In genomic region chr6:94308498-94308897, GRCm38 (mm10) we compare ENCODE assay signal across 15 mouse cellular contexts. TPM values are rescaled to one million over a fixed set of nuclear protein-coding genes. Genes with fewer than 3 reads are reported as not detected.
DNase-seq lines count a peak whose midpoint lies in the region; ATAC-seq and TF ChIP-seq lines count a peak whose summit lies in the region.
"Had no signal": no experiment of that assay in that cellular context is flagged by ENCODE, and none has a peak within 500 bp of the region (broad histone marks: within the 10 kb centered on the region; RNA-seq: fewer than 3 reads in every experiment).

No protein-coding gene starts in this region.

- ATAC-seq in cerebellum, adult (ENCODE audit: insufficient number of reproducible peaks, low FRiP score, low TSS enrichment) = no peak
- ATAC-seq in heart, postnatal 0 days (ENCODE audit: insufficient read depth, low read depth) = no peak
- ATAC-seq in midbrain, embryonic 13.5 days = peak; percentile 40; the same call in 1 of the 2 replicates
- ATAC-seq in midbrain, embryonic 11.5 days (ENCODE audit: low FRiP score) = no peak
- ATAC-seq in hindbrain, postnatal 0 days = peak; percentile 29; the same call in 1 of the 2 replicates
- ATAC-seq: liver, postnatal 0 days had no signal

- 29% methylated on average over 7 of the region's 7 CpGs for WGBS in heart, postnatal 0 days
- 25% methylated on average over 7 of the region's 7 CpGs for WGBS in midbrain, embryonic 13.5 days
- 42% methylated on average over 7 of the region's 7 CpGs for WGBS in midbrain, embryonic 11.5 days
- WGBS in hindbrain, postnatal 0 days = 24% methylated on average over 7 of the region's 7 CpGs

- no peak overlapping the region for H3K27ac ChIP-seq in heart, postnatal 0 days (ENCODE audit: low read depth)
- 0 out of 2 replicates have a peak overlapping the region, but pooled peaks have one; percentile 53 for H3K27ac ChIP-seq in midbrain, embryonic 13.5 days
- no peak overlapping the region for H3K27ac ChIP-seq in midbrain, embryonic 11.5 days (ENCODE audit: low read depth, low read length)
- H3K27ac ChIP-seq in hindbrain, postnatal 0 days = no peak overlapping the region
- H3K27ac ChIP-seq: limb, embryonic 12.5 days; neural tube, embryonic 12.5 days had no signal

- H3K4me1 ChIP-seq in heart, postnatal 0 days (ENCODE audit: control insufficient read depth, insufficient read depth) = peaks cover 10% of the 10 kb centered on the region
- peaks cover 5% of the 10 kb centered on the region; the same call in 1 of the 2 replicates for H3K4me1 ChIP-seq in midbrain, embryonic 13.5 days (replicated peaks)
- H3K4me1 ChIP-seq in midbrain, embryonic 11.5 days (ENCODE audit: control insufficient read depth, insufficient read depth, low read length) = no peaks in the 10 kb centered on the region
- no peaks in the 10 kb centered on the region for H3K4me1 ChIP-seq in hindbrain, postnatal 0 days (ENCODE audit: insufficient read depth, low read length)
- H3K4me1 ChIP-seq: neural tube, embryonic 12.5 days had no signal

- no peak for TF ChIP-seq CTCF in heart, postnatal 0 days (IDR thresholded peaks at IDR 0.05; ENCODE audit: low read depth)
- TF ChIP-seq CTCF in hindbrain, postnatal 0 days (IDR thresholded peaks at IDR 0.05; ENCODE audit: low read depth) = no peak

- 0 out of 2 replicates have a peak, but pooled peaks cover 3% of the 10 kb centered on the region for H3K9me3 ChIP-seq in heart, postnatal 0 days (replicated peaks; ENCODE audit: control insufficient read depth, low read length)
- no peaks in the 10 kb centered on the region for H3K9me3 ChIP-seq in midbrain, embryonic 13.5 days
- H3K9me3 ChIP-seq in midbrain, embryonic 11.5 days (ENCODE audit: control insufficient read depth, low read length) = no peaks in the 10 kb centered on the region
- no peaks in the 10 kb centered on the region for H3K9me3 ChIP-seq in hindbrain, postnatal 0 days (ENCODE audit: low read length)
- H3K9me3 ChIP-seq: neural tube, embryonic 12.5 days had no signal

- no peak for TF ChIP-seq EP300 in heart, postnatal 0 days (IDR thresholded peaks at IDR 0.05; ENCODE audit: low read depth)

- H3K27me3 ChIP-seq in heart, postnatal 0 days (ENCODE audit: control insufficient read depth, insufficient read depth, low read length) = no peaks in the 10 kb centered on the region
- H3K27me3 ChIP-seq in midbrain, embryonic 13.5 days = no peaks in the 10 kb centered on the region
- no peaks in the 10 kb centered on the region for H3K27me3 ChIP-seq in midbrain, embryonic 11.5 days (ENCODE audit: control insufficient read depth, insufficient read depth, low read length)
- H3K27me3 ChIP-seq in hindbrain, postnatal 0 days (ENCODE audit: insufficient read depth, low read length) = no peaks in the 10 kb centered on the region
- H3K27me3 ChIP-seq: limb, embryonic 12.5 days; neural tube, embryonic 12.5 days had no signal

- no peak overlapping the region for H3K9ac ChIP-seq in heart, postnatal 0 days (replicated peaks; ENCODE audit: low read depth, low read length)
- no peak overlapping the region for H3K9ac ChIP-seq in midbrain, embryonic 13.5 days (replicated peaks)
- no peak overlapping the region for H3K9ac ChIP-seq in midbrain, embryonic 11.5 days (ENCODE audit: low read length)
- no peak overlapping the region for H3K9ac ChIP-seq in hindbrain, postnatal 0 days (replicated peaks; ENCODE audit: low read length)
- H3K9ac ChIP-seq: limb, embryonic 12.5 days; liver, postnatal 0 days; neural tube, embryonic 12.5 days had no signal

- H3K4me3 ChIP-seq in heart, postnatal 0 days (ENCODE audit: low read depth, low read length) = no peak overlapping the region
- no peak overlapping the region for H3K4me3 ChIP-seq in midbrain, embryonic 13.5 days (replicated peaks)
- H3K4me3 ChIP-seq in midbrain, embryonic 11.5 days (ENCODE audit: low read depth, low read length) = no peak overlapping the region
- H3K4me3 ChIP-seq in hindbrain, postnatal 0 days (ENCODE audit: low read length) = no peak overlapping the region
- H3K4me3 ChIP-seq: limb, embryonic 12.5 days; neural tube, embryonic 12.5 days had no signal

- peak overlapping the region; percentile 31; the same call in 1 of the 2 replicates for H3K4me2 ChIP-seq in heart, postnatal 0 days (ENCODE audit: low read depth, low read length)
- H3K4me2 ChIP-seq in midbrain, embryonic 13.5 days (replicated peaks) = no peak overlapping the region
- no peak overlapping the region for H3K4me2 ChIP-seq in midbrain, embryonic 11.5 days
- no peak overlapping the region for H3K4me2 ChIP-seq in hindbrain, postnatal 0 days (ENCODE audit: low read depth, low read length)
- H3K4me2 ChIP-seq: limb, embryonic 12.5 days; neural tube, embryonic 12.5 days had no signal

- no peaks in the 10 kb centered on the region for H3K36me3 ChIP-seq in heart, postnatal 0 days (replicated peaks; ENCODE audit: control insufficient read depth, insufficient read depth, low read length)
- H3K36me3 ChIP-seq in midbrain, embryonic 13.5 days = no peaks in the 10 kb centered on the region
- H3K36me3 ChIP-seq in midbrain, embryonic 11.5 days (ENCODE audit: control insufficient read depth, insufficient read depth, low read length) = no peaks in the 10 kb centered on the region
- no peaks in the 10 kb centered on the region for H3K36me3 ChIP-seq in hindbrain, postnatal 0 days (ENCODE audit: insufficient read depth, low read length)
- H3K36me3 ChIP-seq: limb, embryonic 12.5 days; neural tube, embryonic 12.5 days had no signal

- DNase-seq in cerebellum, postnatal 14 days = peak; percentile 32 to 40
- peak; percentile 17 for DNase-seq in heart, postnatal 0 days (ENCODE audit: low spot score)
- DNase-seq in heart, postnatal 4 days = no peak
- DNase-seq in midbrain, embryonic 11.5 days (ENCODE audit: low spot score, missing footprints) = no peak
- peak; percentile 67 for DNase-seq in hindbrain, postnatal 0 days (ENCODE audit: low spot score)
- DNase-seq in kidney, adult 9 months = no peak
- DNase-seq: adrenal gland, postnatal 36 days; cerebellum, adult 2 months; kidney, postnatal 10 days; liver, postnatal 0 days; thymus, adult 2 months had no signal

RNA-seq across cellular contexts. Expression of gene Magi1, which starts 24.8 kb away (rescaled TPM):
- 15.3 and 20.4 TPM in 2 replicates for total RNA-seq in heart, postnatal 0 days (2014; rRNA removed; ENCODE audit: low replicate concordance)
- polyA plus RNA-seq in heart, postnatal 0 days (2015; fragmentation: Nextera tagmentation; extraction: Ambion mirVana) = 4.4 and 4.6 TPM in 2 replicates
- total RNA-seq in heart, postnatal 4 days (2021) = 10 to 100 TPM; 38.9 to 40.6 TPM
- 39.2 and 39.4 TPM in 2 replicates for polyA plus RNA-seq in midbrain, embryonic 13.5 days (2015; fragmentation: Nextera tagmentation; extraction: Ambion mirVana)
- 28.5 and 29.6 TPM in 2 replicates for polyA plus RNA-seq in midbrain, embryonic 11.5 days (2014; fragmentation: Nextera tagmentation; extraction: Ambion mirVana)
- total RNA-seq in hindbrain, postnatal 0 days (2014; rRNA removed) = 36.9 and 44.5 TPM in 2 replicates
- 21.4 and 23.0 TPM in 2 replicates for polyA plus RNA-seq in hindbrain, postnatal 0 days (2015; fragmentation: Nextera tagmentation; extraction: Ambion mirVana)

Comparison
In these comparisons a context has a peak if more than half of its experiments do, and no peak if none do; other contexts are left out.
1. DNase-seq: peak in cerebellum, postnatal 14 days (2 of 2), heart, postnatal 0 days (single experiment) and hindbrain, postnatal 0 days (single experiment); none in heart, postnatal 4 days (single experiment), midbrain, embryonic 11.5 days (single experiment) and kidney, adult 9 months (single experiment).
2. ATAC-seq: peak in midbrain, embryonic 13.5 days (single experiment) and hindbrain, postnatal 0 days (single experiment); none in cerebellum, adult (single experiment), heart, postnatal 0 days (single experiment) and midbrain, embryonic 11.5 days (single experiment).